Mouse (Mus musculus) kidney, adult 2 months (tissue): Measurements from ENCODE around the gene Armcx4.

Source experiments
- CTCF ChIP-seq: fragments of 200-500 bp; conservative IDR thresholded peaks from 2 replicates; pipeline ENCODE4 v1.5.1; 2011; ENCODE audit warnings: low read depth, mild to moderate bottlenecking, control low read depth, low read length, moderate library complexity, mixed read lengths; ENCODE audit not compliant: insufficient read depth, insufficient read length
- POLR2A ChIP-seq: fragments of 200-500 bp; IDR thresholded peaks from one replicate; pipeline ENCODE4 v1.6.1; 2011; ENCODE audit warnings: low read depth, low read length, control low read depth

GRCm38 (mm10) chrX:134717752-134718308 lies 31.5 kb downstream of the Armcx4 start, which contains the start of gene Armcx1:
- TF ChIP-seq CTCF = no peak
- TF ChIP-seq POLR2A = no peak
